Mouse (Mus musculus) kidney, embryonic 14.5 days (tissue): ENCODE measurements around the gene Grtp1. TPM values are rescaled to one million over a fixed set of nuclear protein-coding genes. Genes with fewer than 3 reads are reported as not detected.

Experiments used
- ATAC-seq: fragments of 200-750 bp; cut with Nextera tagmentation; 2 replicates; pipeline ENCODE4 v1.8.0; 2017; ENCODE audit warnings: moderate number of reproducible peaks, mild to moderate bottlenecking, moderate TSS enrichment, moderate library complexity; ENCODE audit not compliant: low FRiP score, low TSS enrichment
- H3K27ac ChIP-seq: fragments of 300-500 bp; sonication (generic); 2 replicates; pipeline ENCODE4 v1.5.1; 2014; ENCODE audit warnings: low read depth, mild to moderate bottlenecking, low read length, moderate library complexity, mixed read lengths
- H3K27me3 ChIP-seq: fragments of 300-500 bp; sonication (generic); 2 replicates; pipeline ENCODE4 v1.6.1; 2014; ENCODE audit warnings: mild to moderate bottlenecking, low read length; ENCODE audit not compliant: control insufficient read depth, insufficient read depth
- H3K36me3 ChIP-seq: fragments of 300-500 bp; sonication (generic); 2 replicates; pipeline ENCODE4 v1.6.1; 2014; ENCODE audit warnings: low read length, mixed read lengths; ENCODE audit not compliant: control insufficient read depth, insufficient read depth
- H3K4me1 ChIP-seq: fragments of 300-500 bp; sonication (generic); 2 replicates; pipeline ENCODE4 v1.6.1; 2014; ENCODE audit warnings: low read length, mixed read lengths; ENCODE audit not compliant: control insufficient read depth, insufficient read depth
- H3K4me2 ChIP-seq: fragments of 300-500 bp; sonication (generic); replicated peaks from 2 replicates; pipeline ENCODE4 v1.6.1; 2014; ENCODE audit warnings: low read depth, mild to moderate bottlenecking, low read length
- H3K4me3 ChIP-seq: fragments of 300-500 bp; sonication (generic); 2 replicates; pipeline ENCODE4 v1.5.1; 2014; ENCODE audit warnings: mild to moderate bottlenecking, low read length
- H3K9ac ChIP-seq: fragments of 300-500 bp; sonication (generic); 2 replicates; pipeline ENCODE4 v1.6.1; 2014; ENCODE audit warnings: low read depth, mild to moderate bottlenecking, low read length, moderate library complexity
- H3K9me3 ChIP-seq: fragments of 300-500 bp; sonication (generic); 2 replicates; pipeline ENCODE4 v1.6.1; 2016; ENCODE audit warnings: low read length; ENCODE audit not compliant: control insufficient read depth
- WGBS: fragments of 180-500 bp; shearing (Covaris S2); extraction: QIAGEN DNeasy Blood & Tissue Kit; methylation state at CpG from one replicate; pipeline ENCODE4 v1.1.7; 2014; 5-methylcytosine and 5-hydroxymethylcytosine counted together
- polyA plus RNA-seq: library from polyadenylated mRNA; unstranded; fragments of >200 nt; fragmentation: Nextera tagmentation; extraction: Ambion mirVana; gene quantifications from 2 replicates; pipeline ENCODE4 v1.2.1, GENCODE M21; 2014

Grtp1 gene
- polyA plus RNA-seq, 1 experiment from 2014 or later: 19.7 TPM

DNA sequence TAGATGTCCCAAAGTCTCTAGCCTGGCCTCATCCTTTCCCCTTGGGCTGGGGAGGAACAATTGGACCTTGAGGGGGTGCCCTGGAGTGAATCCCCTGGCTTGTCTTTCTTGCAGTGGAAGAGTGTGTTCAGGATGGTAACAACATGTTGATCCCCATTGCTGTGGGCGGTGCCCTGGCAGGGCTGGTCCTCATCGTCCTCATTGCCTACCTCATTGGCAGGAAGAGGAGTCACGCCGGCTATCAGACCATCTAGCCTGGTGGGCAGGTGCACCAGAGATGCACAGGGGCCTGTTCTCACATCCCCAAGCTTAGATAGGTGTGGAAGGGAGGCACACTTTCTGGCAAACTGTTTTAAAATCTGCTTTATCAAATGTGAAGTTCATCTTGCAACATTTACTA, 26.1 kb downstream of the Grtp1 start:
- H3K27me3 ChIP-seq: no peaks in the 10 kb centered on the region
- H3K27ac ChIP-seq: no peak overlapping the region
- H3K4me3 ChIP-seq: no peak overlapping the region
- no peak overlapping the region for H3K9ac ChIP-seq
- no peak overlapping the region for H3K4me2 ChIP-seq
- H3K36me3 ChIP-seq: peaks cover 77% of the 10 kb centered on the region
- 94% methylated on average over 4 of the region's 4 CpGs for WGBS
- no peaks in the 10 kb centered on the region for H3K9me3 ChIP-seq
- ATAC-seq: no peak
- no peaks in the 10 kb centered on the region for H3K4me1 ChIP-seq

- H3K27me3 ChIP-seq: no peaks in the 10 kb centered on the region
- no peaks in the 10 kb centered on the region for H3K4me1 ChIP-seq
- no peak overlapping the region for H3K4me3 ChIP-seq
- ATAC-seq: no peak
- peaks cover 84% of the 10 kb centered on the region for H3K36me3 ChIP-seq
- no peak overlapping the region for H3K4me2 ChIP-seq
- no peaks in the 10 kb centered on the region for H3K9me3 ChIP-seq
- 38% methylated on average over 1 of the region's 1 CpGs for WGBS
- no peak overlapping the region for H3K9ac ChIP-seq
- H3K27ac ChIP-seq: no peak overlapping the region
These were observed 29.9 kb downstream of the Grtp1 start for GRCm38 (mm10) chr8:13170510-13170909.

- Histone ChIP-seq H3K27ac (no peak overlapping the region), H3K9me3 (no peaks in the 10 kb centered on the region), H3K27me3 (no peaks in the 10 kb centered on the region), H3K4me1 (peaks cover 5% of the 10 kb centered on the region; the same call in 1 of the 2 replicates), H3K36me3 (peaks cover 29% of the 10 kb centered on the region), H3K4me3 (no peak overlapping the region), H3K9ac (no peak overlapping the region), H3K4me2 (no peak overlapping the region)
- 93% methylated on average over 5 of the region's 5 CpGs for WGBS
- ATAC-seq: no peak
These were observed 36.1 kb downstream of the Grtp1 start for GRCm38 (mm10) chr8:13164361-13164760.

- no peak overlapping the region for H3K27ac ChIP-seq
- no peaks in the 10 kb centered on the region for H3K27me3 ChIP-seq
- H3K4me2 ChIP-seq: no peak overlapping the region
- WGBS: 83% methylated on average over 1 of the region's 1 CpGs
- ATAC-seq: no peak
- no peak overlapping the region for H3K4me3 ChIP-seq
- peaks cover 5% of the 10 kb centered on the region; the same call in 1 of the 2 replicates for H3K4me1 ChIP-seq
- no peaks in the 10 kb centered on the region for H3K9me3 ChIP-seq
- peaks cover 22% of the 10 kb centered on the region for H3K36me3 ChIP-seq
- H3K9ac ChIP-seq: no peak overlapping the region
These were observed 36.9 kb downstream of the Grtp1 start for GRCm38 (mm10) chr8:13163563-13163962.

DNA sequence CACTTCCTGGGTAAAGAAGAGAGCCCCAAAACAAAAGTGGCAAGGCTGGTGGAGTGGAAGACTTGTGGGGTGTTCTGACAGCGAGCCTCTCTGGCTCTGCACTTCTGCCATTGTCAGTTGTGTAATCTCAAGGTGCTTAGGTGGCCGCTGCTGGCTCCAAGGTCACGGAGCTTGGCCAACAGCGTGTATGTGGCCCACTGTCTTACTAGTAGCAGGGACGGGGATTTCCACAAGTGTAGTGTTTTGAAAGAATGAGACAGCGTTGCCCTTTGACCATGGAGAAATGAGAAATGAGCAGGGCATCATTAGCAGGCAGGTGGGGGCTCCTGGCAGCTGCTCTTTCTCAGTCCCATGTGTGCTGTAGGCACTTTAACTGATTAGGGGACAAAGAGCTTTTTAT, 38.3 kb downstream of the Grtp1 start:
- Histone ChIP-seq H3K9ac (no peak overlapping the region), H3K4me2 (no peak overlapping the region), H3K27me3 (no peaks in the 10 kb centered on the region), H3K4me1 (peaks cover 5% of the 10 kb centered on the region; the same call in 1 of the 2 replicates), H3K9me3 (no peaks in the 10 kb centered on the region), H3K27ac (no peak overlapping the region), H3K36me3 (peaks cover 7% of the 10 kb centered on the region; the same call in 1 of the 2 replicates), H3K4me3 (no peak overlapping the region)
- 92% methylated on average over 6 of the region's 6 CpGs for WGBS
- ATAC-seq: no peak

DNA sequence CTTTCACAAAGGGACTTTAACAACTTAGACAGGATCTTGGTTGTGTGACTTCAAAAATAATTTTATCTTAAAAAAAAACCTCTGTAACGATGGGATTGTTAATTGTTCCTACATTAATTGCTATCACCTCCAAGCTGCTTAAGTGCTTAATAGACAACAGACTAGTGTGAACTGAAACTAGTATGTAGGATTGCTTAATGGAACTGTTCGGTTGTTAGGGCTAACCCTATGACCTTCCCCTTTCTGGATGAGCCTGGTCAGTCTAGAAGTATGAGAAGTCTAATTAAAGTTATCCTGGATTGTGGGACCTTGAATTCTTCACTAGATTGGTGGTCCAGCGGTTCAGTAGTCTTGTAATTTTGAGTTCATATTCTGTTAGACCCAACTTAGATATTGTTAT, 39.7 kb downstream of the Grtp1 start:
- no peaks in the 10 kb centered on the region for H3K9me3 ChIP-seq
- 85% methylated on average over 3 of the region's 3 CpGs for WGBS
- no peak for ATAC-seq
- H3K36me3 ChIP-seq: no peaks in the 10 kb centered on the region
- H3K9ac ChIP-seq: no peak overlapping the region
- no peak overlapping the region; the same call in 1 of the 2 replicates for H3K4me2 ChIP-seq
- peaks cover 5% of the 10 kb centered on the region; the same call in 1 of the 2 replicates for H3K4me1 ChIP-seq
- H3K27me3 ChIP-seq: no peaks in the 10 kb centered on the region
- H3K27ac ChIP-seq: no peak overlapping the region
- no peak overlapping the region for H3K4me3 ChIP-seq

DNA sequence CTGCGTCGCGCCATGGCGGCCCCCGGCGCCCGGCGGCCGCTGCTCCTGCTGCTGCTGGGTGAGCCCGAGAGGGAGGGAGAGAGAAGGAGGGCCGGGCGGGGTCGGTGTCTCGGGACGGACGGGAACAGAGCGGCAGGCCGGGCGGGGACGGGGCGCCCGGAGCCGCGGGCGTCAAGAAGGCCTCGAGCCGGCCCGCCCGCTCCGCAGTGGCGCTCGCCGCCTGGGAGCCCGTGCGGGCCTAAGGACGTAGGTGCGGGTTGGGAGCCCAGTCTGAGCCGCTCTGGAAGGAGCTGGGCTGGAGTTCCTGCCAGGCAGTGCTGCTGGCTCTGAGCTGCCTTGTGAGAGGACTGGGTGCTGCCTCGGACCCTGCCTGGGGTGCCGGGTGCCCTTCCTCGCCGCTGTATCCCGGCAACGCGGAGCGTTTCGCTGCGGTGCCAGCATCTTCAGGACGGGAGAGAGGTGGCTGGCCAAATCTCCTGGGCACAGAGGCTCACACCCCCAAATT, 41.0 kb downstream of the Grtp1 start:
- Histone ChIP-seq H3K27ac (peak overlapping the region; percentile 37; the same call in 1 of the 2 replicates), H3K4me1 (peaks cover 5% of the 10 kb centered on the region; the same call in 1 of the 2 replicates), H3K9ac (peak overlapping the region; percentile 98), H3K4me3 (peak overlapping the region; percentile 98), H3K36me3 (no peaks in the 10 kb centered on the region), H3K9me3 (no peaks in the 10 kb centered on the region), H3K4me2 (peak overlapping the region; percentile 91), H3K27me3 (no peaks in the 10 kb centered on the region)
- 1% methylated on average over 30 of the region's 49 CpGs for WGBS
- peak; percentile 71 for ATAC-seq

DNA sequence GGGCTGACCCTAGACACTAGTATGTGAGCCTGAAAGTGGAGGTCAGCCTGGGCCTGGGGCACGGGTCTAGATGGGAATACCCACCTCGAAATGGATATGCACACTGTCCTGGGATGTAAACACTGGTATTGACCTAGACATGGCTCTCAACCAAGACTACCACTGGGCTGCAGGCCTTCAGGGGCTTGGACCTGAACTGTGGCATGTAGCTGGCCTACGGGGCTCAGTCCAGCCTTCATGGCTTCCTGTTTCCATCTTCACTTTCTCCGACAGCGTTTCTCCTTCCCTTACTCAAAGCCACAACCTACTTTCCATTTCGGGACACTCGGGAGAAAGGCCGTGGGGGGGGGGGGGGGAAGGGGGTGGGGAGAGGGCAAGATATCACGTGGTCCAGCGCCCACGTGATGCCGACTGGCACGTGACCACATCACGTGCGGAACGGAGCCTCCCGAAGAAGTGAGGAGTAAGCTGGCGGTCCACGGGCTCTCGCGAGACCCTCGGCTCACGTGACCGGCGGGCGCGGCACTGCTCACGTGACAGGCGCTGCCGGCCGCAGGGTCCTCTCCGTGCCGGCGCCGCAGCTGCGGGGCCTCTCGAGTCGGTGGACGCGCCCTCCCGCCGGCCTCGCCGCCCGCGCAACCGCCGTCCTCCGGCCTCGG, 41.6 kb downstream of the Grtp1 start, which contains the start of gene Lamp1:
Gene Lamp1, plus strand, starts transcription at position 444 of the 659 bp plus-strand sequence.
- peak within 1 kb of the TSS; percentile 37; the same call in 1 of the 2 replicates for H3K27ac ChIP-seq
- H3K27me3 ChIP-seq: no peaks in the 10 kb centered on the region
- H3K36me3 ChIP-seq: no peaks in the 10 kb centered on the region
- H3K4me3 ChIP-seq: peak within 1 kb of the TSS; percentile 98
- ATAC-seq: peak; percentile 97
- H3K9ac ChIP-seq: peak within 1 kb of the TSS; percentile 98
- H3K9me3 ChIP-seq: no peaks in the 10 kb centered on the region
- WGBS: 2% methylated on average over 36 of the region's 50 CpGs
- peak within 1 kb of the TSS; percentile 91 for H3K4me2 ChIP-seq
- H3K4me1 ChIP-seq: peaks cover 5% of the 10 kb centered on the region; the same call in 1 of the 2 replicates
